Mouse (Mus musculus): Measurements from ENCODE around the gene Osbpl10. TPM values are rescaled to one million over a fixed set of nuclear protein-coding genes. Genes with fewer than 3 reads are reported as not detected.
"Not testable (repeated sequence)": the region's sequence is repeated elsewhere in the genome, so short reads cannot be mapped to it uniquely, and the experiment has no call there.

The Osbpl10 gene
- polyA plus RNA-seq, 1 experiment from 2014 or later: 1.6 TPM

- Histone ChIP-seq H3K9ac (ENCODE audit: low read length) (no peak overlapping the region), H3K4me1 (replicated peaks; ENCODE audit: control insufficient read depth, insufficient read depth, low read length) (no peaks in the 10 kb centered on the region), H3K9me3 (ENCODE audit: control insufficient read depth, low read length) (no peaks in the 10 kb centered on the region), H3K27ac (ENCODE audit: low read depth) (no peak overlapping the region), H3K27me3 (replicated peaks; ENCODE audit: control insufficient read depth, insufficient read depth, low read length) (no peaks in the 10 kb centered on the region), H3K4me3 (ENCODE audit: low read depth, low read length) (no peak overlapping the region), H3K4me2 (ENCODE audit: low read length) (no peak overlapping the region), H3K36me3 (ENCODE audit: control insufficient read depth, insufficient read depth, low read length) (peaks cover 52% of the 10 kb centered on the region)
- ATAC-seq (replicated peaks; ENCODE audit: low FRiP score, low TSS enrichment, low read depth) (no peak), DNase-seq (ENCODE audit: low spot score) (no peak)
- 86% methylated on average over 3 of the region's 3 CpGs for WGBS
Measured at GRCm38 (mm10) chr9:115271556-115271955, 293.2 kb downstream of the Osbpl10 start.

- H3K27me3 ChIP-seq (replicated peaks; ENCODE audit: control insufficient read depth, insufficient read depth, low read length); H3K9ac ChIP-seq (ENCODE audit: low read length); DNase-seq (ENCODE audit: low spot score); H3K4me1 ChIP-seq (replicated peaks; ENCODE audit: control insufficient read depth, insufficient read depth, low read length); H3K4me3 ChIP-seq (ENCODE audit: low read depth, low read length); H3K27ac ChIP-seq (ENCODE audit: low read depth); ATAC-seq (replicated peaks; ENCODE audit: low FRiP score, low TSS enrichment, low read depth); H3K9me3 ChIP-seq (ENCODE audit: control insufficient read depth, low read length); H3K4me2 ChIP-seq (ENCODE audit: low read length): not testable (repeated sequence)
- peaks cover 53% of the 10 kb centered on the region for H3K36me3 ChIP-seq (ENCODE audit: control insufficient read depth, insufficient read depth, low read length)
- WGBS: 93% methylated on average over 2 of the region's 5 CpGs
Measured at GRCm38 (mm10) chr9:115272451-115272850, 294.1 kb downstream of the Osbpl10 start.

GRCm38 (mm10) chr9:115273095-115273649 lies 294.8 kb downstream of the Osbpl10 start:
- DNase-seq (ENCODE audit: low spot score) (no peak), ATAC-seq (replicated peaks; ENCODE audit: low FRiP score, low TSS enrichment, low read depth) (no peak)
- Histone ChIP-seq H3K4me3 (ENCODE audit: low read depth, low read length) (no peak overlapping the region), H3K27me3 (replicated peaks; ENCODE audit: control insufficient read depth, insufficient read depth, low read length) (no peaks in the 10 kb centered on the region), H3K4me2 (ENCODE audit: low read length) (no peak overlapping the region), H3K36me3 (ENCODE audit: control insufficient read depth, insufficient read depth, low read length) (peaks cover 59% of the 10 kb centered on the region), H3K27ac (ENCODE audit: low read depth) (no peak overlapping the region), H3K9me3 (ENCODE audit: control insufficient read depth, low read length) (no peaks in the 10 kb centered on the region), H3K9ac (ENCODE audit: low read length) (no peak overlapping the region), H3K4me1 (replicated peaks; ENCODE audit: control insufficient read depth, insufficient read depth, low read length) (no peaks in the 10 kb centered on the region)
- WGBS: 88% methylated on average over 7 of the region's 7 CpGs

DNA sequence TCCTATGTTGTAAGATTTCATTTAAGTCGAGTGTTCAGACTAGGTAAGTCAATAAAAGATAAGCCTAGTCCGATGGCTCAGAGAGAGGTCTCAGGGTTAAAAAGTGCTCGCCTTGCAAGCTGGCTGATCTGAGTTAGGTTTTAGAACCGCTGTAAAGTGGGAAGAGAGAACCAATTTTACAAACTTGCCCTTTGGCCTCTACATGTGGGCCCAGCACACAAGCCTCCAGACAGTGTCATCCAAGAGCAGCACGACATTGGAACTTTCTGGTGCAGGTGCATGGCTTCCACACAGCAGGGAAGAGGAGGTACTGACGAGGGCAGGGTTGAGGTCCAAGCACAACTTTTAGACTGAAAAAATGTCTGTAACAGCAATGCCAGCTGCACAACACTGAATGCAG lies 296.4 kb downstream of the Osbpl10 start:
- Histone ChIP-seq H3K27me3 (replicated peaks; ENCODE audit: control insufficient read depth, insufficient read depth, low read length) (no peaks in the 10 kb centered on the region), H3K9me3 (ENCODE audit: control insufficient read depth, low read length) (no peaks in the 10 kb centered on the region), H3K4me1 (replicated peaks; ENCODE audit: control insufficient read depth, insufficient read depth, low read length) (no peaks in the 10 kb centered on the region), H3K4me2 (ENCODE audit: low read length) (no peak overlapping the region), H3K9ac (ENCODE audit: low read length) (no peak overlapping the region), H3K27ac (ENCODE audit: low read depth) (no peak overlapping the region), H3K36me3 (ENCODE audit: control insufficient read depth, insufficient read depth, low read length) (peaks cover 72% of the 10 kb centered on the region), H3K4me3 (ENCODE audit: low read depth, low read length) (no peak overlapping the region)
- ATAC-seq (replicated peaks; ENCODE audit: low FRiP score, low TSS enrichment, low read depth) (no peak), DNase-seq (ENCODE audit: low spot score) (no peak)
- WGBS: 73% methylated on average over 6 of the region's 6 CpGs

GRCm38 (mm10) chr9:115278641-115279040 lies 300.3 kb downstream of the Osbpl10 start:
- no peaks in the 10 kb centered on the region for H3K9me3 ChIP-seq (ENCODE audit: control insufficient read depth, low read length)
- H3K27me3 ChIP-seq (replicated peaks; ENCODE audit: control insufficient read depth, insufficient read depth, low read length): no peaks in the 10 kb centered on the region
- no peaks in the 10 kb centered on the region for H3K4me1 ChIP-seq (replicated peaks; ENCODE audit: control insufficient read depth, insufficient read depth, low read length)
- DNase-seq (ENCODE audit: low spot score): no peak
- WGBS: 89% methylated on average over 1 of the region's 1 CpGs
- no peak overlapping the region for H3K27ac ChIP-seq (ENCODE audit: low read depth)
- H3K9ac ChIP-seq (ENCODE audit: low read length): no peak overlapping the region
- H3K4me3 ChIP-seq (ENCODE audit: low read depth, low read length): no peak overlapping the region
- no peak for ATAC-seq (replicated peaks; ENCODE audit: low FRiP score, low TSS enrichment, low read depth)
- H3K36me3 ChIP-seq (ENCODE audit: control insufficient read depth, insufficient read depth, low read length): peaks cover 63% of the 10 kb centered on the region
- H3K4me2 ChIP-seq (ENCODE audit: low read length): no peak overlapping the region

Other genes starting within 250 kb of the Osbpl10 start
- 61.4 and 61.5 TPM in 2 replicates for gene Cmtm6, start 247.5 kb upstream of the Osbpl10 start, polyA plus RNA-seq (2014; fragmentation: Nextera tagmentation; extraction: Ambion mirVana)
- gene Cmtm7, start 196.7 kb upstream of the Osbpl10 start, polyA plus RNA-seq (2014; fragmentation: Nextera tagmentation; extraction: Ambion mirVana): 96.5 and 101 TPM in 2 replicates
- gene Cmtm8, start 134.4 kb upstream of the Osbpl10 start, polyA plus RNA-seq (2014; fragmentation: Nextera tagmentation; extraction: Ambion mirVana): 34.7 and 42.4 TPM in 2 replicates
- 13.0 and 13.5 TPM in 2 replicates for gene Gpd1l, start 44.6 kb upstream of the Osbpl10 start, polyA plus RNA-seq (2014; fragmentation: Nextera tagmentation; extraction: Ambion mirVana)
- gene Rps27rt, start 4.2 kb downstream of the Osbpl10 start, polyA plus RNA-seq (2014; fragmentation: Nextera tagmentation; extraction: Ambion mirVana): 552 and 593 TPM in 2 replicates